Mouse (Mus musculus) retina, postnatal 1 day (tissue): ENCODE measurements at regions not wholly inside any gene's neighbourhood (a gene's known extent, or its start where the extent isn't known, plus 50 kb on each side); places are given as distances from the start of the nearest gene placed in this dataset.
A peak's percentile ranks its signal among the peaks of the same experiment; 100 is the strongest.

ENCODE experiments used
- DNase-seq: peaks from one replicate; pipeline ENCODE4 v3.0.0-alpha.2; 2012

DNA sequence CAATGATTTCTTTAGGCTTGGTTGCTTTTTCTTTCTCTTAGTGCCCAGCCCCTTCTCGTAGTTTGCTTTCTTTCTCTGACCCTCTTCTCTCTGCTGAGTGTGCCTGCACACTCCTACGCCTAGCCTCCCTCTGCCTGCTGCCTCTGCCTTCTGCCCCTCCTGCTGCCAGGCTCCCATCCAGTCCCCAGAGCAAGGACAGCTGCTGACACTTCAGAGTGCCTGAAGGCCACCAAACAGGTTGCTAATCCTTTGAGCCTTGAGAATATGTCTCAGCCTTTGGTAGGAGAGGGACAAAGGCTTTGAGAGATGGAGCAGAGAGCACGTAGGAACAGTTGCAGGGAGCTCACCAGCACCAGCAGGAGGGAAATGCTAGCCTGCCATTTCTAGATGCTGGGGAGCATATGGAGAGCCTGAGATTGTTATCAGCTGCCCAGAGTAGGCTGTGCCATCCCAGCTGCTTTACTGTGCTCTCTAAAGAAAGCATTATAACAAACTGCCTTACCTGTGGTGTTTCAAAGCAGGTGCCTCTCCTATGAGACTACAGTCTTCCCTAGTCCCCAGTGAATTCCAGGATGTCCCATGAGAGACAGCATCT, 103.0 kb upstream of the Arrdc4 start:
- DNase-seq, result peak; percentile 35

DNA sequence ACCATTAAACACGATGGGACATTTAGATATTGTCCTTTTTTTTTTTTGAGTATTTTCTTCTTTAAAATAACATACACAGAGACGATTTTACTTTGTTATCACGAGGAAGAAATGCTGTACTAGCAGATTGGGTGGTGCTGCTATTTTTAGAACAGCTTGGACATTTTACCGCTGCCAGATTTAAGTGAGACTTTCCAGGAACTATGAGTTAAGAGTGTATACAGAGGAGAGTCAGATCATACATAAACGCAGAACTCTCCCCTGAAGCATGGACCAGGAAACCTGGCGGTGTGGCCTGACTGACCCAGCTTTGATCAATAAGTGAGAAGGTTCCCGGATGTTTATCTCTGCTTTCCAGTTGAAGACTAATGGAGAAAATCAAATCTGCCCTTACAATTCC, 95.6 kb upstream of the Arrdc4 start:
- no peak for DNase-seq

DNA sequence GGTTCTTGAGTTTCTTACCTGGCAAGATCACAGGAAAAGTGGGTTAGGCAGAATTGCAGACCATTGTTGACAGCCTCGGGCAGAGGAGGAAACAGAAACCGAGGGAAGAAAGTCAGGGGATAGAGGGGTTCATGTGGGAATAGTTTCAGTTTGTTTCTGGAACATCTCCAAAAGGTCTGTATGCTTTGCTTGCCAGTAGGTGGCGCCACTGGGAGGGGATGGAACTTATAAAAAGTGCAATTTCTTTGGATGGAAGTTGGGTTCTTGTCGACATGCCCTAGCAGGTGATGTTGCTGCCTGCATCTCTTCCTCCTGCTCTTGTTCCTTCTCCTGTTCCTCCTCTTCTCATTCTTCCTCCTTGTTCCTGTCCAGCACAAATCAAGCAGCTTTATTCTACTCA, 94.3 kb upstream of the Arrdc4 start:
- DNase-seq, result no peak

DNA sequence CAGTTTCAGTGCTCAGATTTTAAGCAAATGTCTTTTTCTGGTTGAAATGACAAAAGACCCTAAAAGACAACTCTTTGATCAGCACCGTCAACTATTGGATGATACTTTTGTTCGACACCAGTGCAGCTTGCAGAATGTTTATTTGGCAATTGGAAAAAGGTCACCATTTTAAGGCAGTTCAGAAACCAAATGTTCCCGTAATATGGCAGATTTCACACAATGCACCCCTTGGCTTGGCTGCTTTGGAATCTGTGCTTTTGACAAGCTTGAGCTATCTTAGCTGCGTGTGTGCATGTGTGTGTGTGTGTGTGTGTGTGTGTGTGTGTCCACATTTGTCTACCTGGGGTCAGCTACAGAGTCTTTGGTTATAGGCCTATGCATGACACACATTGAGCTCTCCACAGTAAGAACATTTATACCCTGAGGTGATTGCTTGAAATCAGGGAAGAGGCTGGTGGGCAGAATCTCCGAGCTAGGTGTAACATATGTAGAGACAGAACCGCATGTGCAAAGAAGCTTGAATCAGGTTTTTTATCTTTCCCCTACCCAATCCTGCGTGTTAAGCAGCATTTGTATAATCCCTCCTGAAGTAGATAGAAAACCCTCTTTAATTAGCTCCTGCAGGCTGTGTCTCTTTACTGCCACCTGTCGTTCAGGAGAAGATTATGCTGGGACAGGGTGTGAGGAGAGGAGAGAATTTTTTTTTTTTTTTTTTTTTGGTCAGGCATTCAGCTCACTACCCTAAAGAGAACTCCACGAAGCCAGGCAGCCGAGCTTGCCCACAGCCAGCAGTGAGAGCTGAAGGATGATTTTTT, 85.1 kb upstream of the Arrdc4 start:
- peak; percentile 83 for DNase-seq

DNA sequence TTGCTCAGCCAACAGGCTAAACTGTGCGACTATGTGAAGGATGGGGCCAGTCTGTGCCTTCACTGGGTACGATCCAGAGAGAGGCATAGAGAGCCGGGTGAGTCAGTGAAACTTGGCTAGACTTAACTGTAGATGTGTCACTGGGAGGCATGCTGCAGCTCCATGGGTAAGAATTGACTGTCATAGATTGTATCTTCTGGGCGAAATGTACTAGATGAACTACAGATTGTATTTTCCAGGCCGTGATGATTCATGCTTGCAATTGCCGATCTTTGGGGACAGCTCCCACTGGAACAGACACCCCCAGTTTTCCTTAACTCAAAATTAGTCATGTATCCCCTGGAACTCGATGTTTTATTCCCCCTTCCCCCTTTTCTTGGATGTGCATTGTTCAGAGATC, 84.5 kb upstream of the Arrdc4 start:
- no peak for DNase-seq

DNA sequence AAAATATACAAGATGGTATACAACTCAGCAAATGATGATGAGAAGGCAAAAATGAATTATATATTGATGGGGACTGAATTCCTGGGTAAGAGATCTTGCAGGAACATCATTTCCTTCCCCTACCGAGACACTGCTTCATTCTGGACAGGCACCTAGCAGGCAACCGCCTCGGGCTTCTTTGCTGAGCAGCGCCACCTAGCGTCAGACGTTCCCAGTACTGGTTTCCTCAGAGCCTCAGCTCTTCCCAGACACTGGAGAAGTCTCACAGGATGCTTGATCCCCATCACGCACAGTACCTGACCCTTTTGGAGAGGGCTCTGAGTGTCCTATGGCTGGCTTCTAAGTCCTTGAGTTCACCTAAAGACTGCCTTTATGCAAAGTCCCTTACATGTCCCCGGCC, 80.8 kb upstream of the Arrdc4 start:
- DNase-seq, result peak; percentile 83

DNA sequence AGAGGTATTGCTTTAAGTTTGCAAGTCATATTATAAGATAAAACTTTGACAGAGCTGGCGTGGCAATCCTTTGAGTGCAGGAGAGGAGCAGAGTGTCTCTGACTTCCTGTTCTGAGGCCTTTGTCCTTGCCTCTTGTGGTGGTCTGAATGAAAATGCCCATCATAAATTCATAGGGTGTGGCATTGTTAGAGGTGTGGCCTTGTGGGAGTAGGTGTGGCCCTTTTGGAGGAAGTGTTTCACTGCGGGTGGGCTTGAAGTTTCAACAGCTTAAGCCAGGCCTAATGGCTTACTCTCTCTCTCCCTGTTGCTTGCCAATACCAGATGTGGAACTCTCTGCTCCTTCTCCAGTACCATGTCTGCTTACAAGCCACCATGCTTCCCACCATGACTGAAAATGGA, 75.4 kb upstream of the Arrdc4 start:
- DNase-seq, result no peak

DNA sequence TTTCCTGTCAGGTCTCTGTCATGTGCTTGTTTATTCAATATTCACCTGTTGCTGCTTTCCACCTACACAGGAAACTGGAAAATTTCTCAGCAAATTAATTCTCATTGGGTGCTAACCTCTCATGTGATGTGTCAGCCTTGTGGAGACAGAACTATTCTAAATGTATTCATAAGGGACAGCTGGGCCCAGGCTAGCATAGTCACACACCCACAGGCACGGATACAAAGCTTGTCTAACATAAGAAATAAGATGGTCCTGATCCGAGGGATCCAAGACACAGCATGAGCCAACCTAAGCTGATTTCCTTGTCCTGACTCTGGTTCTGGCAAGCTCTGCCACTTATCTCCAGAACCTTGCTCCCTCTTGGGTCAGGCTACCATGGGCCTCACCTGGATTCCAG, 74.6 kb upstream of the Arrdc4 start:
- DNase-seq, result no peak

DNA sequence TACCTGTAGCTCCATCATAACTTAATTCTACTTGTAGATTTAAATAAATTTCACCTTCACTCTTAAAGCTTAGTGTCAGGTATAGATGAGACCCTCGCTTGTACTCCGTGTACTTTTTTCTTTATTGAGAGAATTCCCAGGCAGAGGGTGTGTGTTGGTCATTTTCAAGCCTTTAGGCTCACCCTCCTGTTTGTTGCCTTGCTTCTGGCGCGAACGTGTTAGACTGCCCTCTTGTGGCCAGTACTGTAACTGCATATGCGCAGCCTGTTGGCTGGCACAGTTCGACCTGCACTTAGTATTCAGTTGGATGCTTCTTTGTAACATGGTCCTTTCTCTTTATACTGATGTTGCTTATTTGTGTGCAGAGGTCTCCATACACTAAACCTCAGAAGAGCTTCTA, 74.1 kb upstream of the Arrdc4 start:
- DNase-seq, result peak; percentile 75

DNA sequence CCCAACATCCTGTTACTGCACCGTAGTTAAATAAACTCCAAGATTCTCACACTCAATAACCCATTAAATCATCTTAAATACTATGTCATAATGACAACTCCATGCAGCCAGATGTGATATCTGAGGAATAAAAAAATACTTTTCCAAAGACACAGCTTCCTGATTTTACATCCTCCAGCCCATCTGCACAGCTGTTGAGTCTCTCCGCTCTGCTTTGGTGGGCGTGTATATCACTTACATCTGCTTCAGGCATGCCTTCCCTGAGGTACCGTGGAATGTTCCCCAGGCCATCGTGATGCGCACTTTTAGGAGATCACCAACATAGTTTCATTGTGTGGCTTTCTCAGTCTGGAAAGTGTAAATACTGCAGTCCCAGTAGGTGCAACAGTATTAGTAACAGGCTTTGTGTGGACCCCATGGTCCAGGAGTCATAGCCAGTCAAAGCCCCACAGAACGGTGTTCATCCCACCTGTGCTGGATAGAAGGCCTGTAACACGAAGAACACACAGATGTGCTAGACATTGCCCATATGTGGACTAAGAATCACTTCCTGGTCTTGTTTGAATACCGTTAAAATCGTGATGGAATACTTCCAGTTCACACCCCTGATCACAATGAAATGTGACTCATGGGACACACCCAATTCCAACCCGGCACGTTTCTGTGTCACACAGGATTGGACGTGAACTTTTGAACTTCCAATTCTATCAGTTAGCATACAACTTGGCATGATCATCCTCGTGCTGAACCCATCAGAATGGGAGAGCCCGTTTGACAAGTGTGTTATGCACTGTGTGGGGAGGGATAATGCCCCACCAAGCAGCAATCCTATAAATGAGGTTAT, 66.0 kb upstream of the Arrdc4 start:
- no peak for DNase-seq

DNA sequence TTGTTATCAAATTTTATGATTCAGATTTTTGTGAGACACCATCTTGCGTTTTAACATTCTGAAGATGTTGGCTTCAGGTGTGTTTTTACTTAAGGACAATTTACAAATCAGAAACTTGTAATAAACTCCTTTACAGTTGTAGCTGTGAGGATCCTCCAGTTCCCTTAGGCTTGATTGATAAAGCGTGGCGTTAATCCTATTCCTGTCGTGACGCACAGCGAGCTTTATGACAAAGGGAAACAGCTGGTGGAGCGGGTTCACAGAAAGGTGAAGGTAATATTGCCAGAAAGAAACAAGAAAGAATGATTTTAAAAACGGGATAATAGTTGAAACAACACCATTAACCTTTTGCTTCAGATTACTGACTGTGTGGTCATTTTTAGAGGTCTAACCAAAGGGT, 60.7 kb upstream of the Arrdc4 start:
- DNase-seq, result peak; percentile 40
